Mouse (Mus musculus): ENCODE data around the gene Svopl.

- no peak for TF ChIP-seq CTCF (IDR thresholded peaks at IDR 0.05; ENCODE audit: low read depth, low read length)
- no peak for TF ChIP-seq POLR2A (IDR thresholded peaks at IDR 0.05; ENCODE audit: extremely low read depth, insufficient read depth, low read length)
Measured at GRCm38 (mm10) chr6:38046838-38047237, at the start of gene Svopl.

Measured in liver, adult 2 months (tissue).